17 mouse cellular contexts compared by ENCODE assay signal in genomic region chrX:8089746-8090145, GRCm38 (mm10). TPM values are rescaled to one million over a fixed set of nuclear protein-coding genes. Genes with fewer than 3 reads are reported as not detected.
DNase-seq lines count a peak whose midpoint lies in the region; ATAC-seq and TF ChIP-seq lines count a peak whose summit lies in the region.
"Had no signal": no experiment of that assay in that cellular context is flagged by ENCODE, and none has a peak within 500 bp of the region (broad histone marks: within the 10 kb centered on the region; RNA-seq: fewer than 3 reads in every experiment).

No protein-coding gene starts in this region.

- no peaks in the 10 kb centered on the region for H3K9me3 ChIP-seq in kidney, embryonic 16.5 days (ENCODE audit: low read length)
- H3K9me3 ChIP-seq in liver, embryonic 13.5 days (replicated peaks) = no peaks in the 10 kb centered on the region
- H3K9me3 ChIP-seq: embryonic facial prominence, embryonic 13.5 days; forebrain, embryonic 12.5 days; heart, embryonic 13.5 days; hindbrain, embryonic 13.5 days; intestine, embryonic 15.5 days; lung, embryonic 15.5 days had no signal

- TF ChIP-seq POLR2A in small intestine, adult 2 months (IDR thresholded peaks at IDR 0.05; ENCODE audit: low read depth, low read length) = no peak

- no peaks in the 10 kb centered on the region for H3K4me1 ChIP-seq in kidney, embryonic 16.5 days (ENCODE audit: insufficient read depth, low read length)
- peaks cover 7% of the 10 kb centered on the region; the same call in 1 of the 2 replicates for H3K4me1 ChIP-seq in liver, embryonic 13.5 days (replicated peaks)
- no peaks in the 10 kb centered on the region for H3K4me1 ChIP-seq in small intestine, adult 2 months (ENCODE audit: control insufficient read depth, insufficient read depth, insufficient read length, low read length)
- H3K4me1 ChIP-seq: embryonic facial prominence, embryonic 13.5 days; forebrain, embryonic 12.5 days; heart, embryonic 13.5 days; hindbrain, embryonic 13.5 days; intestine, embryonic 15.5 days; lung, embryonic 15.5 days had no signal

- H3K27me3 ChIP-seq in kidney, embryonic 16.5 days (ENCODE audit: insufficient read depth, low read length) = no peaks in the 10 kb centered on the region
- H3K27me3 ChIP-seq in liver, embryonic 13.5 days = no peaks in the 10 kb centered on the region
- no peaks in the 10 kb centered on the region for H3K27me3 ChIP-seq in small intestine, adult 2 months (ENCODE audit: control insufficient read depth, insufficient read depth, low read length)
- H3K27me3 ChIP-seq: embryonic facial prominence, embryonic 13.5 days; forebrain, embryonic 12.5 days; heart, embryonic 13.5 days; hindbrain, embryonic 13.5 days; intestine, embryonic 15.5 days; lung, embryonic 15.5 days had no signal

- ATAC-seq in kidney, embryonic 16.5 days (ENCODE audit: low FRiP score, low TSS enrichment) = peak; percentile 74
- 0 out of 2 replicates have a peak, but pooled peaks have one; percentile 31 for ATAC-seq in liver, embryonic 13.5 days (ENCODE audit: low read depth)
- ATAC-seq: intestine, embryonic 15.5 days had no signal

- no peaks in the 10 kb centered on the region for H3K36me3 ChIP-seq in kidney, embryonic 16.5 days (ENCODE audit: insufficient read depth, low read length)
- no peaks in the 10 kb centered on the region for H3K36me3 ChIP-seq in liver, embryonic 13.5 days
- no peaks in the 10 kb centered on the region for H3K36me3 ChIP-seq in small intestine, adult 2 months (ENCODE audit: control insufficient read depth, insufficient read depth, low read length)
- H3K36me3 ChIP-seq: embryonic facial prominence, embryonic 13.5 days; forebrain, embryonic 12.5 days; heart, embryonic 13.5 days; hindbrain, embryonic 13.5 days; intestine, embryonic 15.5 days; lung, embryonic 15.5 days had no signal

- TF ChIP-seq CTCF in small intestine, adult 2 months (IDR thresholded peaks at IDR 0.05; ENCODE audit: extremely low read depth, insufficient read length, insufficient replicate concordance, low read depth, low read length) = no peak

- 66% methylated on average over 3 of the region's 3 CpGs for WGBS in kidney, embryonic 16.5 days
- 39% methylated on average over 3 of the region's 3 CpGs for WGBS in liver, embryonic 13.5 days (ENCODE audit: insufficient replicate concordance)
- WGBS in small intestine, adult 2 months = 77% methylated on average over 3 of the region's 3 CpGs

- H3K4me2 ChIP-seq in kidney, embryonic 16.5 days (replicated peaks; ENCODE audit: low read depth, low read length) = no peak overlapping the region
- peak overlapping the region; percentile 55 for H3K4me2 ChIP-seq in liver, embryonic 13.5 days
- H3K4me2 ChIP-seq: embryonic facial prominence, embryonic 13.5 days; forebrain, embryonic 12.5 days; heart, embryonic 13.5 days; hindbrain, embryonic 13.5 days; intestine, embryonic 15.5 days; lung, embryonic 15.5 days had no signal

- DNase-seq in kidney, postnatal 10 days = no peak
- DNase-seq in thymus, postnatal 4 days = peak; percentile 12
- no peak for DNase-seq in thymus, postnatal 0 days (ENCODE audit: low spot score)
- no peak for DNase-seq in liver, embryonic 13.5 days
- no peak for DNase-seq in urinary bladder, postnatal 10 days (ENCODE audit: low spot score)
- DNase-seq in adrenal gland, adult 8-10 months = no peak
- DNase-seq: adrenal gland, postnatal 10 days; cerebellum, postnatal 36 days; layer of hippocampus, postnatal 36 days had no signal

- no peak overlapping the region for H3K4me3 ChIP-seq in kidney, embryonic 16.5 days (ENCODE audit: low read length)
- H3K4me3 ChIP-seq in liver, embryonic 13.5 days (replicated peaks) = peak overlapping the region; percentile 47
- peak overlapping the region; percentile 64 for H3K4me3 ChIP-seq in small intestine, adult 2 months (ENCODE audit: low read depth, low read length)
- H3K4me3 ChIP-seq: embryonic facial prominence, embryonic 13.5 days; forebrain, embryonic 12.5 days; heart, embryonic 13.5 days; hindbrain, embryonic 13.5 days; intestine, embryonic 15.5 days; lung, embryonic 15.5 days had no signal

- no peak overlapping the region for H3K9ac ChIP-seq in kidney, embryonic 16.5 days (replicated peaks; ENCODE audit: low read length)
- H3K9ac ChIP-seq in liver, embryonic 13.5 days = peak overlapping the region; percentile 59
- H3K9ac ChIP-seq: embryonic facial prominence, embryonic 13.5 days; forebrain, embryonic 12.5 days; heart, embryonic 13.5 days; hindbrain, embryonic 13.5 days; intestine, embryonic 15.5 days; lung, embryonic 15.5 days had no signal

- H3K27ac ChIP-seq in kidney, embryonic 16.5 days (ENCODE audit: low read length) = 0 out of 2 replicates have a peak overlapping the region, but pooled peaks have one; percentile 38
- H3K27ac ChIP-seq in liver, embryonic 13.5 days = peak overlapping the region; percentile 66; the same call in 1 of the 2 replicates
- H3K27ac ChIP-seq in small intestine, adult 2 months (ENCODE audit: insufficient read depth, low read depth, low read length) = no peak overlapping the region
- H3K27ac ChIP-seq: embryonic facial prominence, embryonic 13.5 days; forebrain, embryonic 12.5 days; heart, embryonic 13.5 days; hindbrain, embryonic 13.5 days; intestine, embryonic 15.5 days; lung, embryonic 15.5 days had no signal

RNA-seq across cellular contexts. Expression of gene Was, which starts 0.6 kb away (rescaled TPM):
- polyA plus RNA-seq in kidney, embryonic 16.5 days (2015; fragmentation: Nextera tagmentation; extraction: Ambion mirVana) = 0.11 and 0.18 TPM in 2 replicates
- polyA plus RNA-seq in thymus, postnatal 0 days (2015; fragmentation: Nextera tagmentation; extraction: Ambion mirVana) = 13.7 and 18.2 TPM in 2 replicates
- polyA plus RNA-seq in liver, embryonic 13.5 days (2015; fragmentation: Nextera tagmentation; extraction: Ambion mirVana) = 2.4 and 3.4 TPM in 2 replicates
- polyA plus RNA-seq in small intestine, adult 2 months (2012; rRNA removed) = 2.9 and 6.0 TPM in 2 replicates
- total RNA-seq in adrenal gland, adult 8-10 months (2022) = 1 to 10 TPM; 1.8 to 3.7 (median 3.2) TPM

RNA-seq across cellular contexts. Expression of gene Suv39h1, which starts 15.2 kb away (rescaled TPM):
- 66.5 and 70.7 TPM in 2 replicates for polyA plus RNA-seq in kidney, embryonic 16.5 days (2015; fragmentation: Nextera tagmentation; extraction: Ambion mirVana)
- 60.7 and 62.4 TPM in 2 replicates for polyA plus RNA-seq in thymus, postnatal 0 days (2015; fragmentation: Nextera tagmentation; extraction: Ambion mirVana)
- 40.2 and 47.3 TPM in 2 replicates for polyA plus RNA-seq in liver, embryonic 13.5 days (2015; fragmentation: Nextera tagmentation; extraction: Ambion mirVana)
- 4.5 and 9.2 TPM in 2 replicates for polyA plus RNA-seq in small intestine, adult 2 months (2012; rRNA removed)
- 10 to 100 TPM; 11.5 to 14.6 (median 13.9) TPM for total RNA-seq in adrenal gland, adult 8-10 months (2022)

RNA-seq across cellular contexts. Expression of gene Wdr13, which starts 42.9 kb away (rescaled TPM):
- 29.0 and 29.6 TPM in 2 replicates for polyA plus RNA-seq in kidney, embryonic 16.5 days (2015; fragmentation: Nextera tagmentation; extraction: Ambion mirVana)
- 10.9 and 13.3 TPM in 2 replicates for polyA plus RNA-seq in thymus, postnatal 0 days (2015; fragmentation: Nextera tagmentation; extraction: Ambion mirVana)
- 6.8 and 7.1 TPM in 2 replicates for polyA plus RNA-seq in liver, embryonic 13.5 days (2015; fragmentation: Nextera tagmentation; extraction: Ambion mirVana)
- 81.7 and 93.0 TPM in 2 replicates for polyA plus RNA-seq in small intestine, adult 2 months (2012; rRNA removed)
- 10 to 100 TPM; 55.3 to 98.1 (median 71.7) TPM for total RNA-seq in adrenal gland, adult 8-10 months (2022)

RNA-seq across cellular contexts. Expression of gene Rbm3, which starts 55.9 kb away (rescaled TPM):
- polyA plus RNA-seq in kidney, embryonic 16.5 days (2015; fragmentation: Nextera tagmentation; extraction: Ambion mirVana) = 433 and 441 TPM in 2 replicates
- polyA plus RNA-seq in thymus, postnatal 0 days (2015; fragmentation: Nextera tagmentation; extraction: Ambion mirVana) = 1,171 and 1,412 TPM in 2 replicates
- 328 and 361 TPM in 2 replicates for polyA plus RNA-seq in liver, embryonic 13.5 days (2015; fragmentation: Nextera tagmentation; extraction: Ambion mirVana)
- polyA plus RNA-seq in small intestine, adult 2 months (2012; rRNA removed) = 22.2 and 31.7 TPM in 2 replicates
- 100 to 1,000 TPM in 3 of 4 experiments, 10 to 100 TPM in 1; 63.7 to 233 (median 151) TPM for total RNA-seq in adrenal gland, adult 8-10 months (2022)
